Mouse (Mus musculus): Measurements from ENCODE around the gene Stk16. TPM values are rescaled to one million over a fixed set of nuclear protein-coding genes. Genes with fewer than 3 reads are reported as not detected.
"Not testable (repeated sequence)": the region's sequence is repeated elsewhere in the genome, so short reads cannot be mapped to it uniquely, and the experiment has no call there.

The Stk16 gene
- total and polyA plus RNA-seq, 3 experiments: 72.6 to 114 (median 78.2) TPM

- peaks cover 61% of the 10 kb centered on the region for H3K4me1 ChIP-seq (ENCODE audit: insufficient read depth, low read depth, low read length)
- no peaks in the 10 kb centered on the region for H3K36me3 ChIP-seq (replicated peaks)
- no peak for DNase-seq (ENCODE audit: low spot score)
- H3K4me3 ChIP-seq (ENCODE audit: low read depth, low read length): no peak overlapping the region
- TF ChIP-seq GATA1 (IDR thresholded peaks at IDR 0.05; ENCODE audit: borderline replicate concordance, low read length) (no peak), GATA2 (IDR thresholded peaks at IDR 0.05; ENCODE audit: borderline replicate concordance, low read depth, low read length) (no peak), TAL1 (conservative IDR thresholded peaks at IDR 0.05; ENCODE audit: low read depth, low read length) (no peak), POLR2AphosphoS5 (IDR thresholded peaks at IDR 0.05; ENCODE audit: insufficient replicate concordance, low read depth, low read length) (no peak), CTCF (IDR thresholded peaks at IDR 0.05; ENCODE audit: low read depth, low read length) (no peak)
- ATAC-seq (ENCODE audit: extremely low read depth, insufficient number of reproducible peaks, low FRiP score, poor library complexity, severe bottlenecking): no peak
- peaks cover 34% of the 10 kb centered on the region for H3K27me3 ChIP-seq (ENCODE audit: insufficient read depth, low read length)
- no peaks in the 10 kb centered on the region for H3K9me3 ChIP-seq (replicated peaks)
Observed at GRCm38 (mm10) chr1:75229158-75229557, 18.5 kb downstream of the Stk16 start.

GRCm38 (mm10) chr1:75230335-75230994, 19.8 kb downstream of the Stk16 start:
- Histone ChIP-seq H3K4me3 (ENCODE audit: low read depth, low read length) (no peak overlapping the region), H3K36me3 (replicated peaks) (no peaks in the 10 kb centered on the region), H3K9me3 (replicated peaks) (no peaks in the 10 kb centered on the region), H3K27me3 (ENCODE audit: insufficient read depth, low read length) (peaks cover 34% of the 10 kb centered on the region), H3K4me1 (ENCODE audit: insufficient read depth, low read depth, low read length) (peaks cover 61% of the 10 kb centered on the region)
- no peak for ATAC-seq (ENCODE audit: extremely low read depth, insufficient number of reproducible peaks, low FRiP score, poor library complexity, severe bottlenecking)
- no peak for TF ChIP-seq GATA2 (IDR thresholded peaks at IDR 0.05; ENCODE audit: borderline replicate concordance, low read depth, low read length)
- DNase-seq (ENCODE audit: low spot score): no peak

GRCm38 (mm10) chr1:75231224-75231623, 20.6 kb downstream of the Stk16 start:
- TF ChIP-seq GATA2 (IDR thresholded peaks at IDR 0.05; ENCODE audit: borderline replicate concordance, low read depth, low read length) (no peak), GATA1 (IDR thresholded peaks at IDR 0.05; ENCODE audit: borderline replicate concordance, low read length) (no peak), TAL1 (conservative IDR thresholded peaks at IDR 0.05; ENCODE audit: low read depth, low read length) (no peak), CTCF (IDR thresholded peaks at IDR 0.05; ENCODE audit: low read depth, low read length) (no peak), POLR2AphosphoS5 (IDR thresholded peaks at IDR 0.05; ENCODE audit: insufficient replicate concordance, low read depth, low read length) (no peak)
- no peak overlapping the region for H3K4me3 ChIP-seq (ENCODE audit: low read depth, low read length)
- ATAC-seq (ENCODE audit: extremely low read depth, insufficient number of reproducible peaks, low FRiP score, poor library complexity, severe bottlenecking): no peak

GRCm38 (mm10) chr1:75231664-75232152, 21.1 kb downstream of the Stk16 start, which contains the start of gene A630095N17Rik:
A630095N17Rik (minus strand) TSS chr1:75232102.
- peaks cover 63% of the 10 kb centered on the region for H3K4me1 ChIP-seq (ENCODE audit: insufficient read depth, low read depth, low read length)
- DNase-seq (ENCODE audit: low spot score) (no peak), ATAC-seq (ENCODE audit: extremely low read depth, insufficient number of reproducible peaks, low FRiP score, poor library complexity, severe bottlenecking) (no peak)
- no peak within 1 kb of the TSS for H3K4me3 ChIP-seq (ENCODE audit: low read depth, low read length)
- TF ChIP-seq GATA2 (IDR thresholded peaks at IDR 0.05; ENCODE audit: borderline replicate concordance, low read depth, low read length) (no peak), CTCF (IDR thresholded peaks at IDR 0.05; ENCODE audit: low read depth, low read length) (no peak), TAL1 (conservative IDR thresholded peaks at IDR 0.05; ENCODE audit: low read depth, low read length) (no peak), POLR2AphosphoS5 (IDR thresholded peaks at IDR 0.05; ENCODE audit: insufficient replicate concordance, low read depth, low read length) (no peak), GATA1 (IDR thresholded peaks at IDR 0.05; ENCODE audit: borderline replicate concordance, low read length) (no peak)
- H3K27me3 ChIP-seq (ENCODE audit: insufficient read depth, low read length): peaks cover 31% of the 10 kb centered on the region
- H3K36me3 ChIP-seq (replicated peaks): no peaks in the 10 kb centered on the region
- H3K9me3 ChIP-seq (replicated peaks): no peaks in the 10 kb centered on the region

More at GRCm38 (mm10) chr1:75231224-75231623, 20.6 kb downstream of the Stk16 start:
- H3K36me3 ChIP-seq (replicated peaks): no peaks in the 10 kb centered on the region
- peaks cover 34% of the 10 kb centered on the region for H3K27me3 ChIP-seq (ENCODE audit: insufficient read depth, low read length)
- H3K4me1 ChIP-seq (ENCODE audit: insufficient read depth, low read depth, low read length): peaks cover 61% of the 10 kb centered on the region
- H3K9me3 ChIP-seq (replicated peaks): no peaks in the 10 kb centered on the region
- no peak for DNase-seq (ENCODE audit: low spot score)

GRCm38 (mm10) chr1:75232489-75232888, 21.9 kb downstream of the Stk16 start:
- peaks cover 65% of the 10 kb centered on the region for H3K4me1 ChIP-seq (ENCODE audit: insufficient read depth, low read depth, low read length)
- not testable (repeated sequence) for ATAC-seq (ENCODE audit: extremely low read depth, insufficient number of reproducible peaks, low FRiP score, poor library complexity, severe bottlenecking); H3K36me3 ChIP-seq (replicated peaks); H3K9me3 ChIP-seq (replicated peaks); H3K4me3 ChIP-seq (ENCODE audit: low read depth, low read length); DNase-seq (ENCODE audit: low spot score)
- peaks cover 25% of the 10 kb centered on the region for H3K27me3 ChIP-seq (ENCODE audit: insufficient read depth, low read length)

- TF ChIP-seq GATA2 (IDR thresholded peaks at IDR 0.05; ENCODE audit: borderline replicate concordance, low read depth, low read length): no peak
- TF ChIP-seq TAL1 (conservative IDR thresholded peaks at IDR 0.05; ENCODE audit: low read depth, low read length): no peak
- TF ChIP-seq CTCF (IDR thresholded peaks at IDR 0.05; ENCODE audit: low read depth, low read length): peak; percentile 74
- Histone ChIP-seq H3K4me1 (ENCODE audit: insufficient read depth, low read depth, low read length) (peaks cover 62% of the 10 kb centered on the region), H3K4me3 (ENCODE audit: low read depth, low read length) (no peak overlapping the region), H3K9me3 (replicated peaks) (no peaks in the 10 kb centered on the region), H3K27me3 (ENCODE audit: insufficient read depth, low read length) (peaks cover 17% of the 10 kb centered on the region), H3K36me3 (replicated peaks) (peaks cover 13% of the 10 kb centered on the region)
- DNase-seq (ENCODE audit: low spot score) (peak; percentile 87), ATAC-seq (ENCODE audit: extremely low read depth, insufficient number of reproducible peaks, low FRiP score, poor library complexity, severe bottlenecking) (peak; percentile 80)
Observed at GRCm38 (mm10) chr1:75234606-75235005, 24.0 kb downstream of the Stk16 start.

Measured in G1E (cell line).